Mouse (Mus musculus): ENCODE results near the gene Itpkb. TPM values are rescaled to one million over a fixed set of nuclear protein-coding genes. Genes with fewer than 3 reads are reported as not detected.

Itpkb gene
- polyA plus RNA-seq, 1 experiment from 2014 or later, result 1.8 TPM

DNA sequence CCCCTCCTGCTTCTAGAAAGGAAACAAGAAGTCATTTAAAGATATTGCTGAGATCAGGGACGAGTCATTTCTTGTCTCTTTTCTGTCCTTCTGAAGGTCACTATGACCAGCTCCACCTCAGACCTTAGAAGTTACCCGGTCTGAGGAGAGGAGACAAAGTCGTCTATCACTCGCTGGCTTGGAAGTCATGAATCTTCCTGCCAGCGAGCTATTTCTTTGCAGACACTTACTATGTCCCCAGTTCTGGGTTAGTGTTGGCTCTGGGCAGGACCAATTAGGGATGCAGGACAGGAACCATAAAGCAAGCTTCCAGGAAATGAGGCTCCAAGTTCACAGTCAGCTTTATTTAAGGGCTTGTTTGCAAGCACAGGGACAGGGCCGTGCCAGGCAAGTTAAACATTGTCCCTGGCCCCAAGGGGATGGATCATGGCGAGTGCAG is 27.6 kb downstream of the Itpkb start:
- Histone ChIP-seq H3K4me1 (ENCODE audit: control insufficient read depth, insufficient read depth, low read length) (no peaks in the 10 kb centered on the region), H3K9me3 (ENCODE audit: control insufficient read depth, low read length) (no peaks in the 10 kb centered on the region), H3K27ac (replicated peaks; ENCODE audit: low read depth, low read length) (no peak overlapping the region), H3K9ac (replicated peaks; ENCODE audit: low read length) (no peak overlapping the region), H3K36me3 (ENCODE audit: control insufficient read depth, insufficient read depth, low read length) (no peaks in the 10 kb centered on the region), H3K4me3 (replicated peaks; ENCODE audit: low read depth, low read length) (no peak overlapping the region), H3K4me2 (ENCODE audit: low read length) (no peak overlapping the region), H3K27me3 (ENCODE audit: control insufficient read depth, insufficient read depth, low read length) (no peaks in the 10 kb centered on the region)
- 81% methylated on average over 7 of the region's 7 CpGs for WGBS
- DNase-seq (no peak), ATAC-seq (ENCODE audit: low FRiP score, low TSS enrichment) (no peak)

DNA sequence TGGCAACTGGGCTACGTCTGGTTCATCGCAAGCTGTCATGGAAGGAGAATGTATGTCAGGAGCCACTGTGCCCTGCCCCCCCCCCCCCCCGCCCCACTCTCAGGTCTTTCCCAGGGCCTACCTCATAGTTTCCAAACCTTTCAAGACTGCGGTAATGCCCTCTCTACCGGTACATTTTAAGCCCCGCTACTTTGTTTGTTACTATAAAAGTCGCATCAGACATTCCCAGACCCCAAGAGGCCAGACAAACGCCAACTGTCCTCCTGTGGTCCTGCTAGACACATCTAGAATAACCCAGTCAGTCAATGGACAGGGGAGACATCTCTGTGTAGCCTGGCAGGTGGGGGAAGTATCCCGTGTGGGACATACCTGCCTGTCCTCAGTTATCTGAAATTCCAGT is 28.2 kb downstream of the Itpkb start:
- no peak for DNase-seq
- no peak for ATAC-seq (ENCODE audit: low FRiP score, low TSS enrichment)
- H3K4me3 ChIP-seq (replicated peaks; ENCODE audit: low read depth, low read length), result no peak overlapping the region

DNA sequence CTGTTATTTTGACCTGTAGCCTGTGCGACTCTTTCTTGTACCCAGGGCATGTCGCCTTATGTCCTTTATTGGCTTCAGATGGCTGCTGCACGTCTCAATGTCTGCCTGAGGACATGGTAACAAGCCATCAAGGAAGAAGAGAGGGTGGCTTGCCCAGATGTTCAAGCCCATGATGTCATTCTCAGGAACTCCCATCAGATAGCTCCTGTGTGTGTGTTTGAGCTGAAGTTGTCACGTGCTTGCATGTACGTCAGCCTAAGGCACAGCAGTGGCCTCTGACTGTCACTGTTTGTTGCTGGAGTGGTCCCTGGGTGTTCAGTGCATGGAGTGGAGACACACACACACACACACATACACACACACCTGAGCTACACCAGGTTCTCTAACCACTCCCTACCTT is 29.0 kb downstream of the Itpkb start:
- Histone ChIP-seq H3K4me1 (ENCODE audit: control insufficient read depth, insufficient read depth, low read length) (peaks cover 1% of the 10 kb centered on the region; the same call in 1 of the 2 replicates), H3K27me3 (ENCODE audit: control insufficient read depth, insufficient read depth, low read length) (no peaks in the 10 kb centered on the region), H3K4me2 (ENCODE audit: low read length) (no peak overlapping the region), H3K9ac (replicated peaks; ENCODE audit: low read length) (no peak overlapping the region), H3K27ac (replicated peaks; ENCODE audit: low read depth, low read length) (no peak overlapping the region), H3K36me3 (ENCODE audit: control insufficient read depth, insufficient read depth, low read length) (no peaks in the 10 kb centered on the region), H3K4me3 (replicated peaks; ENCODE audit: low read depth, low read length) (no peak overlapping the region), H3K9me3 (ENCODE audit: control insufficient read depth, low read length) (no peaks in the 10 kb centered on the region)
- 92% methylated on average over 5 of the region's 5 CpGs for WGBS
- DNase-seq (no peak), ATAC-seq (ENCODE audit: low FRiP score, low TSS enrichment) (no peak)

More for the DNA sequence above, 28.2 kb downstream of the Itpkb start:
- Histone ChIP-seq H3K36me3 (ENCODE audit: control insufficient read depth, insufficient read depth, low read length) (no peaks in the 10 kb centered on the region), H3K27me3 (ENCODE audit: control insufficient read depth, insufficient read depth, low read length) (no peaks in the 10 kb centered on the region), H3K27ac (replicated peaks; ENCODE audit: low read depth, low read length) (no peak overlapping the region), H3K9me3 (ENCODE audit: control insufficient read depth, low read length) (no peaks in the 10 kb centered on the region), H3K9ac (replicated peaks; ENCODE audit: low read length) (no peak overlapping the region), H3K4me1 (ENCODE audit: control insufficient read depth, insufficient read depth, low read length) (no peaks in the 10 kb centered on the region), H3K4me2 (ENCODE audit: low read length) (no peak overlapping the region)
- 93% methylated on average over 9 of the region's 9 CpGs for WGBS

GRCm38 (mm10) chr1:180362176-180362575 is 31.9 kb downstream of the Itpkb start:
- Histone ChIP-seq H3K27ac (replicated peaks; ENCODE audit: low read depth, low read length) (no peak overlapping the region), H3K9me3 (ENCODE audit: control insufficient read depth, low read length) (no peaks in the 10 kb centered on the region), H3K4me3 (replicated peaks; ENCODE audit: low read depth, low read length) (no peak overlapping the region), H3K27me3 (ENCODE audit: control insufficient read depth, insufficient read depth, low read length) (no peaks in the 10 kb centered on the region), H3K36me3 (ENCODE audit: control insufficient read depth, insufficient read depth, low read length) (no peaks in the 10 kb centered on the region), H3K4me1 (ENCODE audit: control insufficient read depth, insufficient read depth, low read length) (peaks cover 20% of the 10 kb centered on the region), H3K4me2 (ENCODE audit: low read length) (no peak overlapping the region), H3K9ac (replicated peaks; ENCODE audit: low read length) (no peak overlapping the region)
- DNase-seq, result no peak
- WGBS, result 89% methylated on average over 4 of the region's 4 CpGs
- no peak for ATAC-seq (ENCODE audit: low FRiP score, low TSS enrichment)

DNA sequence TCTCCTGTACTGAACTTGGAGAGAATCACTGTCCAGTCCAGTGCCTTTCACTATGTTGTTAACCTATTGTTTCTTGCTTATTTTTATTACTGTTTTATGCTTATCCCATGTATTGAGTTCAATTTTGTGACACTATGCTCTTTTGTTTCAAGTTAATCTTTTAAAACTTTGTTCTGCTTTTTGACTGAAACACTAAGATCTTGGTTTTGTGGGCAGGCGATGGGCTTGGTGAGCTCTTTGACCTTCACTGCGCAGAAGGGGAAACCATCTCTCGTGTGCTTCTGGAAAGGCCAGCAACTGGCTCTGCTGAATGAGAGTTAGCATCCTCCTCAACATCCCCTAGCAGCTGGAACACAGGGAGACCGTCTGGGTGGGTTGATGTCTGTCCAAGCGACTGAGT is 32.6 kb downstream of the Itpkb start:
- H3K9me3 ChIP-seq (ENCODE audit: control insufficient read depth, low read length), result no peaks in the 10 kb centered on the region
- no peaks in the 10 kb centered on the region for H3K27me3 ChIP-seq (ENCODE audit: control insufficient read depth, insufficient read depth, low read length)
- no peaks in the 10 kb centered on the region for H3K36me3 ChIP-seq (ENCODE audit: control insufficient read depth, insufficient read depth, low read length)
- H3K9ac ChIP-seq (replicated peaks; ENCODE audit: low read length), result no peak overlapping the region
- 81% methylated on average over 5 of the region's 5 CpGs for WGBS
- DNase-seq (no peak), ATAC-seq (ENCODE audit: low FRiP score, low TSS enrichment) (no peak)
- H3K4me2 ChIP-seq (ENCODE audit: low read length), result no peak overlapping the region
- no peak overlapping the region for H3K27ac ChIP-seq (replicated peaks; ENCODE audit: low read depth, low read length)
- no peak overlapping the region for H3K4me3 ChIP-seq (replicated peaks; ENCODE audit: low read depth, low read length)
- peaks cover 20% of the 10 kb centered on the region for H3K4me1 ChIP-seq (ENCODE audit: control insufficient read depth, insufficient read depth, low read length)

DNA sequence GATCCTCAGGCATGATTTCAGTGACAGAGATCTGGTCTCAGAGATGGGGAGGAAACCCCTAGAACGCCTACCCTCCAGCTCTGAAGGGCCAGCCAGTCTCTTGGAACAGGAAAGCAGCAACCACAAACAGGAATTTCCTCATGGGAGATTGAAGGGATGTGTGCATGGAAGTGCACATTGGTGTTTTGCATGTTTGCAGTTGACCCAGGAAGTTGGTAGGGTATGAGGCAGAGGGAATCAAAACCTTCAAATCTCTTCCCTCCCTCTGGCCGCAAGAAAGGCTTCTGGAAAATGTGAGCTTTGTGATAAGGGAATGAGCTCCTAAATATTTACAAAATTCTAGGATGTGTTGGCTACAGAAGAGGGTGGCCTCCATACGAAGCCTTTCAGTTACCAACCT is 33.0 kb downstream of the Itpkb start:
- Histone ChIP-seq H3K9ac (replicated peaks; ENCODE audit: low read length) (no peak overlapping the region), H3K9me3 (ENCODE audit: control insufficient read depth, low read length) (no peaks in the 10 kb centered on the region), H3K4me2 (ENCODE audit: low read length) (no peak overlapping the region), H3K27me3 (ENCODE audit: control insufficient read depth, insufficient read depth, low read length) (no peaks in the 10 kb centered on the region), H3K36me3 (ENCODE audit: control insufficient read depth, insufficient read depth, low read length) (no peaks in the 10 kb centered on the region), H3K27ac (replicated peaks; ENCODE audit: low read depth, low read length) (no peak overlapping the region), H3K4me1 (ENCODE audit: control insufficient read depth, insufficient read depth, low read length) (peaks cover 20% of the 10 kb centered on the region), H3K4me3 (replicated peaks; ENCODE audit: low read depth, low read length) (no peak overlapping the region)
- WGBS, result 72% methylated on average over 3 of the region's 3 CpGs
- DNase-seq, result no peak
- ATAC-seq (ENCODE audit: low FRiP score, low TSS enrichment), result no peak

- Histone ChIP-seq H3K4me1 (ENCODE audit: control insufficient read depth, insufficient read depth, low read length) (peaks cover 20% of the 10 kb centered on the region), H3K27ac (replicated peaks; ENCODE audit: low read depth, low read length) (peak overlapping the region; percentile 4; the same call in 1 of the 2 replicates), H3K9ac (replicated peaks; ENCODE audit: low read length) (no peak overlapping the region; the same call in 1 of the 2 replicates), H3K36me3 (ENCODE audit: control insufficient read depth, insufficient read depth, low read length) (no peaks in the 10 kb centered on the region), H3K9me3 (ENCODE audit: control insufficient read depth, low read length) (no peaks in the 10 kb centered on the region), H3K27me3 (ENCODE audit: control insufficient read depth, insufficient read depth, low read length) (no peaks in the 10 kb centered on the region), H3K4me2 (ENCODE audit: low read length) (peak overlapping the region; percentile 73), H3K4me3 (replicated peaks; ENCODE audit: low read depth, low read length) (peak overlapping the region; percentile 39; the same call in 1 of the 2 replicates)
- ATAC-seq (ENCODE audit: low FRiP score, low TSS enrichment), result no peak
- 77% methylated on average over 17 of the region's 17 CpGs for WGBS
- DNase-seq, result peak; percentile 31
These were observed 33.7 kb downstream of the Itpkb start for GRCm38 (mm10) chr1:180364005-180364404.

DNA sequence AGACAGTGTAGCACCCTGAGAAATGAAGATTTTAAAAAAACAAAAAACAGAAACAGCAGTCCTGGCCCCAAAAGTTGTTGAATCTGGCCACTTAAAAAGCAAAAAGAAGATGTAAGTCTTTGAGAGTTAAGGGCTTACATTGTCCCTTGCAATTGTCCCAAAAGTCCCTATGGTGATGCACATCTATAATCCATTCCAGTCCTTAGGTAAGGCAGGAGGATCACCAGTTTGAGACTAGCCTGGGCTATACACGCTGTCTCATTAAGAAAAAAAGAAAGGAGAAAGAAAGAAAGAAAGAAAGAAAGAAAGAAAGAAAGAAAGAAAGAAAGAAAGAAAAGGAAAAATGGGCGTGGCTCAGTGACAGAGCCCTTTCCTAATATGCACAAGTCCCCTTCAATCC is 34.4 kb downstream of the Itpkb start:
- peaks cover 20% of the 10 kb centered on the region for H3K4me1 ChIP-seq (ENCODE audit: control insufficient read depth, insufficient read depth, low read length)
- WGBS, result 18% methylated on average over 2 of the region's 2 CpGs
- H3K4me3 ChIP-seq (replicated peaks; ENCODE audit: low read depth, low read length), result peak overlapping the region; percentile 39
- H3K36me3 ChIP-seq (ENCODE audit: control insufficient read depth, insufficient read depth, low read length), result no peaks in the 10 kb centered on the region
- no peaks in the 10 kb centered on the region for H3K9me3 ChIP-seq (ENCODE audit: control insufficient read depth, low read length)
- ATAC-seq (ENCODE audit: low FRiP score, low TSS enrichment) (peak; percentile 25; the same call in 1 of the 2 replicates), DNase-seq (no peak)
- H3K4me2 ChIP-seq (ENCODE audit: low read length), result peak overlapping the region; percentile 73
- H3K27ac ChIP-seq (replicated peaks; ENCODE audit: low read depth, low read length), result peak overlapping the region; percentile 97
- no peaks in the 10 kb centered on the region for H3K27me3 ChIP-seq (ENCODE audit: control insufficient read depth, insufficient read depth, low read length)
- peak overlapping the region; percentile 67; the same call in 1 of the 2 replicates for H3K9ac ChIP-seq (replicated peaks; ENCODE audit: low read length)

GRCm38 (mm10) chr1:180365180-180365810 is 35.0 kb downstream of the Itpkb start:
- Histone ChIP-seq H3K27me3 (ENCODE audit: control insufficient read depth, insufficient read depth, low read length) (no peaks in the 10 kb centered on the region), H3K4me3 (replicated peaks; ENCODE audit: low read depth, low read length) (peak overlapping the region; percentile 39), H3K9me3 (ENCODE audit: control insufficient read depth, low read length) (no peaks in the 10 kb centered on the region), H3K4me1 (ENCODE audit: control insufficient read depth, insufficient read depth, low read length) (peaks cover 20% of the 10 kb centered on the region), H3K36me3 (ENCODE audit: control insufficient read depth, insufficient read depth, low read length) (no peaks in the 10 kb centered on the region), H3K9ac (replicated peaks; ENCODE audit: low read length) (peak overlapping the region; percentile 67), H3K4me2 (ENCODE audit: low read length) (peak overlapping the region; percentile 73), H3K27ac (replicated peaks; ENCODE audit: low read depth, low read length) (peak overlapping the region; percentile 97)
- WGBS, result 2% methylated on average over 29 of the region's 29 CpGs
- DNase-seq (peak; percentile 98), ATAC-seq (ENCODE audit: low FRiP score, low TSS enrichment) (peak; percentile 98)
